Mouse (Mus musculus) gastrocnemius, adult 8-10 months (tissue): Measurements from ENCODE around the gene Zglp1. TPM values are rescaled to one million over a fixed set of nuclear protein-coding genes. Genes with fewer than 3 reads are reported as not detected.

Experiments
- DNase-seq, 2 experiments: peaks; one replicate each; pipeline ENCODE4 v3.0.0; 2022; ENCODE audit warnings: low spot score in 2 of 2
- total RNA-seq, 4 experiments: library from RNA; stranded (reverse); gene quantifications; 2 replicates each; pipeline ENCODE4 v1.2.4; 2022

Gene Zglp1
- not detected for total RNA-seq

GRCm38 (mm10) chr9:21067006-21067684 is at the start of gene Zglp1:
TSS of gene Zglp1 (minus strand) at chr9:21067093.
- no peak for DNase-seq

- no peak for DNase-seq
These were observed 48.2 kb upstream of the Zglp1 start for GRCm38 (mm10) chr9:21115105-21115504.

GRCm38 (mm10) chr9:21114190-21114589 is 47.3 kb upstream of the Zglp1 start:
- DNase-seq = no peak

GRCm38 (mm10) chr9:21113751-21114150 is 46.9 kb upstream of the Zglp1 start:
- DNase-seq = no peak

- DNase-seq = no peak
These were observed 40.8 kb upstream of the Zglp1 start for GRCm38 (mm10) chr9:21107607-21108237.

- no peak for DNase-seq
These were observed 39.1 kb upstream of the Zglp1 start for GRCm38 (mm10) chr9:21105760-21106564.

- no peak for DNase-seq
These were observed 37.9 kb upstream of the Zglp1 start for GRCm38 (mm10) chr9:21104814-21105213.

GRCm38 (mm10) chr9:21102076-21102475 is 35.2 kb upstream of the Zglp1 start:
- no peak for DNase-seq

- DNase-seq = no peak
These were observed 33.7 kb upstream of the Zglp1 start for GRCm38 (mm10) chr9:21100447-21101161.

GRCm38 (mm10) chr9:21097793-21098192 is 30.9 kb upstream of the Zglp1 start:
- DNase-seq = no peak

- no peak for DNase-seq
These were observed 29.1 kb upstream of the Zglp1 start for GRCm38 (mm10) chr9:21095958-21096357.

GRCm38 (mm10) chr9:21093423-21093822 is 26.5 kb upstream of the Zglp1 start:
- DNase-seq = no peak

GRCm38 (mm10) chr9:21091707-21092320 is 24.9 kb upstream of the Zglp1 start, which contains the start of the genes Gm38431 and Raver1:
TSS of gene Gm38431 (minus strand) at chr9:21091997.
TSS of gene Raver1 (minus strand) at chr9:21092008.
- DNase-seq = peak; percentile 96 to 98

- no peak for DNase-seq
These were observed 24.2 kb upstream of the Zglp1 start for GRCm38 (mm10) chr9:21090972-21091706.

- no peak for DNase-seq
These were observed 23.6 kb upstream of the Zglp1 start for GRCm38 (mm10) chr9:21090537-21090936.

- no peak for DNase-seq
These were observed 16.4 kb upstream of the Zglp1 start for GRCm38 (mm10) chr9:21083324-21083723.

- DNase-seq = no peak
These were observed 14.2 kb upstream of the Zglp1 start for GRCm38 (mm10) chr9:21081127-21081526.

GRCm38 (mm10) chr9:21075625-21076024 is 8.7 kb upstream of the Zglp1 start:
- no peak for DNase-seq

- no peak for DNase-seq
These were observed 7.3 kb upstream of the Zglp1 start for GRCm38 (mm10) chr9:21074173-21074572.
